Mouse (Mus musculus) lung, postnatal 0 days (tissue): Measurements from ENCODE around the gene Hlcs.

Source experiments
- CTCF ChIP-seq: IDR thresholded peaks from 2 replicates; pipeline ENCODE4 v1.5.1; 2016; ENCODE audit warnings: antibody characterized with exemption, mild to moderate bottlenecking
- EP300 ChIP-seq: IDR thresholded peaks from 2 replicates; pipeline ENCODE4 v1.6.1; 2016; ENCODE audit warnings: antibody characterized with exemption, mild to moderate bottlenecking, control low read depth

- TF ChIP-seq CTCF (no peak), EP300 (no peak)
Observed at GRCm38 (mm10) chr16:94210689-94211357, 102.5 kb downstream of the Hlcs start.
